Mouse (Mus musculus) intestine, embryonic 15.5 days (tissue): ENCODE data around the gene Fam168a. TPM values are rescaled to one million over a fixed set of nuclear protein-coding genes. Genes with fewer than 3 reads are reported as not detected.

Experiments used
- ATAC-seq: fragments of 200-750 bp; cut with Nextera tagmentation; 2 replicates; pipeline ENCODE4 v1.8.0; 2017; ENCODE audit warnings: moderate TSS enrichment, moderate library complexity
- H3K27ac ChIP-seq: fragments of 300-500 bp; sonication (generic); 2 replicates; pipeline ENCODE4 v1.5.1; 2015; ENCODE audit warnings: mild to moderate bottlenecking, inconsistent platforms
- H3K27me3 ChIP-seq: fragments of 300-500 bp; sonication (generic); replicated peaks from 2 replicates; pipeline ENCODE4 v1.6.1; 2015; ENCODE audit warnings: inconsistent platforms
- H3K36me3 ChIP-seq: fragments of 300-500 bp; sonication (generic); 2 replicates; pipeline ENCODE4 v1.6.1; 2015; ENCODE audit warnings: inconsistent platforms
- H3K4me1 ChIP-seq: fragments of 300-500 bp; sonication (generic); replicated peaks from 2 replicates; pipeline ENCODE4 v1.6.1; 2015; ENCODE audit warnings: inconsistent platforms
- H3K4me2 ChIP-seq: fragments of 300-500 bp; sonication (generic); replicated peaks from 2 replicates; pipeline ENCODE4 v1.6.1; 2015; ENCODE audit warnings: mild to moderate bottlenecking, inconsistent platforms
- H3K4me3 ChIP-seq: fragments of 300-500 bp; sonication (generic); replicated peaks from 2 replicates; pipeline ENCODE4 v1.5.1; 2015; ENCODE audit warnings: inconsistent platforms
- H3K9ac ChIP-seq: fragments of 300-500 bp; sonication (generic); 2 replicates; pipeline ENCODE4 v1.6.1; 2015; ENCODE audit warnings: inconsistent platforms
- H3K9me3 ChIP-seq: fragments of 300-500 bp; sonication (generic); 2 replicates; pipeline ENCODE4 v1.6.1; 2016; ENCODE audit warnings: inconsistent platforms
- WGBS: fragments of 180-500 bp; shearing (Covaris S2); methylation state at CpG from one replicate; pipeline ENCODE4 v1.1.7; 2015; 5-methylcytosine and 5-hydroxymethylcytosine counted together
- polyA plus RNA-seq: library from polyadenylated mRNA; unstranded; fragments of >200 nt; fragmentation: Nextera tagmentation; extraction: Ambion mirVana; gene quantifications from 2 replicates; pipeline ENCODE4 v1.2.1, GENCODE M21; 2015

Gene Fam168a
- polyA plus RNA-seq, 1 experiment from 2014 or later, result 25.1 TPM

- 23% methylated on average over 3 of the region's 3 CpGs for WGBS
- no peaks in the 10 kb centered on the region for H3K4me1 ChIP-seq
- no peaks in the 10 kb centered on the region for H3K27me3 ChIP-seq
- no peaks in the 10 kb centered on the region for H3K9me3 ChIP-seq
- no peak for ATAC-seq
- H3K9ac ChIP-seq, result no peak overlapping the region
- no peak overlapping the region for H3K4me3 ChIP-seq
- H3K4me2 ChIP-seq, result no peak overlapping the region
- peaks cover 32% of the 10 kb centered on the region for H3K36me3 ChIP-seq
- no peak overlapping the region for H3K27ac ChIP-seq
Observed at GRCm38 (mm10) chr7:100886535-100886934, 180.1 kb downstream of the Fam168a start.

Other genes starting within 250 kb of the Fam168a start
- not detected in 2 replicates for gene Ucp3, start 233.6 kb upstream of the Fam168a start, polyA plus RNA-seq
- gene Ucp2, start 213.3 kb upstream of the Fam168a start, polyA plus RNA-seq, result 272 and 287 TPM in 2 replicates
- gene Dnajb13, start 191.7 kb upstream of the Fam168a start, polyA plus RNA-seq, result 0.28 and 0.41 TPM in 2 replicates
- gene Coa4, start 169.6 kb upstream of the Fam168a start, polyA plus RNA-seq, result 40.8 and 49.3 TPM in 2 replicates
- gene Rab6a, start 99.2 kb upstream of the Fam168a start, polyA plus RNA-seq, result 105 and 116 TPM in 2 replicates
- gene Mrpl48, start 98.3 kb upstream of the Fam168a start, polyA plus RNA-seq, result 87.7 and 87.9 TPM in 2 replicates
- 14.6 and 15.3 TPM in 2 replicates for gene Plekhb1, start 44.2 kb upstream of the Fam168a start, polyA plus RNA-seq
- 2.6 and 3.5 TPM in 2 replicates for gene Relt, start 156.8 kb downstream of the Fam168a start, polyA plus RNA-seq
- 5.0 and 6.0 TPM in 2 replicates for gene Arhgef17, start 225.5 kb downstream of the Fam168a start, polyA plus RNA-seq